9 mouse cellular contexts compared by ENCODE assay signal in the genomic region with DNA sequence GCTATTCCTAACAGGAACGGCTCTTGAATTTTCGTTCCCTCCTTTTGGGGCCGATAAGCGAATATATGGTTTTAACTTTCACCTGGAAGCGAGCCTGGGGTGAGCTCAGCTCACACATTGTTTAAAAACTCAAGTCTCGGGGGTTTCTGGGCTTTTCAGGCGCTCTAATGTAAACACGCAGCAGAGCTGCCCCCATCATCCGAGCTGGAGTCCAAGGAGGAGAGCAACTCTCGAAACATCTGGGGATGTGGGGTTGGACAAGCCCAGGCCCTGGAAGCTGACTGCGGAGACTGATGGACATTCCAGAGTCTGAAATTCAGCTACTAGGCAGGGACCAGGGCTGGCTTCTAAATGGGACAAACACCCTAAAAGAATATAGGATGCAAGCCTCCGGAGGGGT. TPM values are rescaled to one million over a fixed set of nuclear protein-coding genes. Genes with fewer than 3 reads are reported as not detected.
DNase-seq lines count a peak whose midpoint lies in the region; ATAC-seq and TF ChIP-seq lines count a peak whose summit lies in the region.
"Had no signal": no experiment of that assay in that cellular context is flagged by ENCODE, and none has a peak within 500 bp of the region (broad histone marks: within the 10 kb centered on the region; RNA-seq: fewer than 3 reads in every experiment).

No protein-coding gene starts in this region.

- TF ChIP-seq POLR2A in thymus, adult 2 months (IDR thresholded peaks at IDR 0.05; ENCODE audit: control insufficient read depth, extremely low read depth, insufficient read depth, low read length, poor library complexity): no peak

- H3K27ac ChIP-seq in forebrain, embryonic 11.5 days (ENCODE audit: low read depth, low read length): no peak overlapping the region
- no peak overlapping the region for H3K27ac ChIP-seq in forebrain, embryonic 16.5 days (ENCODE audit: low read length)
- H3K27ac ChIP-seq in kidney, postnatal 0 days: no peak overlapping the region
- H3K27ac ChIP-seq in embryonic facial prominence, embryonic 14.5 days (replicated peaks; ENCODE audit: low read depth, low read length): peak overlapping the region; percentile 65
- H3K27ac ChIP-seq in neural tube, embryonic 11.5 days (ENCODE audit: low read depth, low read length): no peak overlapping the region
- no peak overlapping the region for H3K27ac ChIP-seq in thymus, adult 2 months (ENCODE audit: control insufficient read depth, insufficient read depth, low read length)

- H3K27me3 ChIP-seq in forebrain, embryonic 11.5 days (ENCODE audit: control insufficient read depth, insufficient read depth, low read length): no peaks in the 10 kb centered on the region
- H3K27me3 ChIP-seq in forebrain, embryonic 16.5 days (replicated peaks; ENCODE audit: control insufficient read depth, insufficient read depth, low read length): peaks cover 4% of the 10 kb centered on the region; the same call in 1 of the 2 replicates
- H3K27me3 ChIP-seq in kidney, postnatal 0 days (ENCODE audit: insufficient read depth, low read length): peaks cover 7% of the 10 kb centered on the region; the same call in 1 of the 2 replicates
- H3K27me3 ChIP-seq in embryonic facial prominence, embryonic 14.5 days (replicated peaks; ENCODE audit: control insufficient read depth, insufficient read depth, low read length): no peaks in the 10 kb centered on the region; the same call in 1 of the 2 replicates
- no peaks in the 10 kb centered on the region for H3K27me3 ChIP-seq in neural tube, embryonic 11.5 days (ENCODE audit: control insufficient read depth, insufficient read depth, low read length)
- peaks cover 15% of the 10 kb centered on the region for H3K27me3 ChIP-seq in thymus, adult 2 months (ENCODE audit: control insufficient read depth, insufficient read depth, low read length)

- H3K36me3 ChIP-seq in forebrain, embryonic 11.5 days (ENCODE audit: control insufficient read depth, insufficient read depth, low read length): no peaks in the 10 kb centered on the region
- H3K36me3 ChIP-seq in forebrain, embryonic 16.5 days (ENCODE audit: control insufficient read depth, insufficient read depth): no peaks in the 10 kb centered on the region
- no peaks in the 10 kb centered on the region for H3K36me3 ChIP-seq in kidney, postnatal 0 days (ENCODE audit: insufficient read depth, low read length)
- no peaks in the 10 kb centered on the region for H3K36me3 ChIP-seq in embryonic facial prominence, embryonic 14.5 days (ENCODE audit: control insufficient read depth, insufficient read depth, low read length)
- no peaks in the 10 kb centered on the region for H3K36me3 ChIP-seq in neural tube, embryonic 11.5 days (ENCODE audit: control insufficient read depth, insufficient read depth, low read length)
- H3K36me3 ChIP-seq in thymus, adult 2 months (ENCODE audit: control insufficient read depth, insufficient read depth, low read length): no peaks in the 10 kb centered on the region

- H3K4me2 ChIP-seq in forebrain, embryonic 11.5 days (ENCODE audit: low read depth, low read length, severe bottlenecking): peak overlapping the region; percentile 91; the same call in 1 of the 2 replicates
- H3K4me2 ChIP-seq in forebrain, embryonic 16.5 days (ENCODE audit: low read length): no peak overlapping the region
- peak overlapping the region; percentile 76 for H3K4me2 ChIP-seq in kidney, postnatal 0 days (ENCODE audit: low read length)
- peak overlapping the region; percentile 90 for H3K4me2 ChIP-seq in embryonic facial prominence, embryonic 14.5 days (ENCODE audit: low read depth, low read length)
- H3K4me2 ChIP-seq in neural tube, embryonic 11.5 days (ENCODE audit: low read depth): peak overlapping the region; percentile 79; the same call in 1 of the 2 replicates

- H3K4me1 ChIP-seq in forebrain, embryonic 11.5 days (replicated peaks; ENCODE audit: control insufficient read depth, insufficient read depth, low read length): peaks cover 2% of the 10 kb centered on the region; the same call in 1 of the 2 replicates
- peaks cover 8% of the 10 kb centered on the region for H3K4me1 ChIP-seq in forebrain, embryonic 16.5 days (replicated peaks; ENCODE audit: control insufficient read depth, insufficient read depth, low read length)
- H3K4me1 ChIP-seq in kidney, postnatal 0 days (replicated peaks; ENCODE audit: insufficient read depth, low read length): no peaks in the 10 kb centered on the region
- H3K4me1 ChIP-seq in embryonic facial prominence, embryonic 14.5 days (ENCODE audit: control insufficient read depth, insufficient read depth, low read length): peaks cover 21% of the 10 kb centered on the region
- 0 out of 2 replicates have a peak, but pooled peaks cover 3% of the 10 kb centered on the region for H3K4me1 ChIP-seq in neural tube, embryonic 11.5 days (ENCODE audit: control insufficient read depth, insufficient read depth, low read length)
- H3K4me1 ChIP-seq in thymus, adult 2 months (replicated peaks; ENCODE audit: control insufficient read depth, insufficient read depth, low read length): no peaks in the 10 kb centered on the region

- no peak for TF ChIP-seq CTCF in kidney, postnatal 0 days (IDR thresholded peaks at IDR 0.05; ENCODE audit: low read depth)
- TF ChIP-seq CTCF in thymus, adult 2 months (IDR thresholded peaks at IDR 0.05; ENCODE audit: borderline replicate concordance, control insufficient read depth, extremely low read depth, insufficient read depth, low read length, poor library complexity): no peak

- no peak overlapping the region for H3K4me3 ChIP-seq in forebrain, embryonic 11.5 days (ENCODE audit: low read depth, low read length)
- no peak overlapping the region for H3K4me3 ChIP-seq in forebrain, embryonic 16.5 days (replicated peaks; ENCODE audit: low read length)
- H3K4me3 ChIP-seq in kidney, postnatal 0 days (replicated peaks; ENCODE audit: low read depth, low read length): peak overlapping the region; percentile 50; the same call in 1 of the 2 replicates
- H3K4me3 ChIP-seq in embryonic facial prominence, embryonic 14.5 days (ENCODE audit: low read depth, low read length): peak overlapping the region; percentile 54
- H3K4me3 ChIP-seq in neural tube, embryonic 11.5 days (ENCODE audit: low read depth, low read length): peak overlapping the region; percentile 41
- no peak overlapping the region for H3K4me3 ChIP-seq in thymus, adult 2 months (ENCODE audit: control insufficient read depth, insufficient read depth, low read length)

- no peak for ATAC-seq in forebrain, embryonic 11.5 days (replicated peaks; ENCODE audit: low FRiP score)
- ATAC-seq in forebrain, embryonic 16.5 days: no peak
- no peak for ATAC-seq in kidney, postnatal 0 days (replicated peaks; ENCODE audit: low FRiP score, low read depth)
- ATAC-seq in embryonic facial prominence, embryonic 14.5 days (ENCODE audit: low read depth): no peak
- ATAC-seq in neural tube, embryonic 11.5 days (ENCODE audit: insufficient read depth, low FRiP score, low TSS enrichment): no peak

- no peaks in the 10 kb centered on the region for H3K9me3 ChIP-seq in forebrain, embryonic 11.5 days (ENCODE audit: control insufficient read depth, low read length)
- H3K9me3 ChIP-seq in forebrain, embryonic 16.5 days (ENCODE audit: control insufficient read depth, low read length): no peaks in the 10 kb centered on the region
- H3K9me3 ChIP-seq in kidney, postnatal 0 days (replicated peaks; ENCODE audit: low read length): no peaks in the 10 kb centered on the region
- no peaks in the 10 kb centered on the region for H3K9me3 ChIP-seq in embryonic facial prominence, embryonic 14.5 days (ENCODE audit: control insufficient read depth, low read length)
- no peaks in the 10 kb centered on the region for H3K9me3 ChIP-seq in neural tube, embryonic 11.5 days (ENCODE audit: control insufficient read depth, low read length)

- 30% methylated on average over 12 of the region's 12 CpGs for WGBS in forebrain, embryonic 11.5 days
- whole genome bisulfite sequencing in forebrain, embryonic 16.5 days: 33% methylated on average over 12 of the region's 12 CpGs
- WGBS in kidney, postnatal 0 days: 24% methylated on average over 12 of the region's 12 CpGs
- 12% methylated on average over 12 of the region's 12 CpGs for WGBS in embryonic facial prominence, embryonic 14.5 days
- WGBS in neural tube, embryonic 11.5 days: 30% methylated on average over 12 of the region's 12 CpGs
- WGBS in thymus, adult 2 months: 51% methylated on average over 12 of the region's 12 CpGs

- DNase-seq in forebrain, embryonic 11.5 days (ENCODE audit: low spot score): no peak
- peak; percentile 46 for DNase-seq in kidney, postnatal 0 days (ENCODE audit: low spot score)
- no peak for DNase-seq in kidney, adult 11 months
- peak; percentile 85 for DNase-seq in embryonic facial prominence, embryonic 14.5 days (ENCODE audit: low spot score)
- peak; percentile 35 for DNase-seq in neural tube, embryonic 11.5 days (ENCODE audit: low spot score)
- DNase-seq in thymus, adult 2 months: no peak
- no peak for DNase-seq in ovary, adult 18-20 months (ENCODE audit: low spot score)
- DNase-seq: kidney, postnatal 10 days had no signal

- H3K9ac ChIP-seq in forebrain, embryonic 11.5 days (ENCODE audit: low read length): peak overlapping the region; percentile 12; the same call in 1 of the 2 replicates
- no peak overlapping the region for H3K9ac ChIP-seq in forebrain, embryonic 16.5 days (replicated peaks; ENCODE audit: low read depth, low read length)
- H3K9ac ChIP-seq in kidney, postnatal 0 days (ENCODE audit: low read depth, low read length): 0 out of 2 replicates have a peak overlapping the region, but pooled peaks have one; percentile 10
- H3K9ac ChIP-seq in embryonic facial prominence, embryonic 14.5 days (ENCODE audit: low read depth, low read length): peak overlapping the region; percentile 73
- H3K9ac ChIP-seq in neural tube, embryonic 11.5 days (ENCODE audit: low read length): no peak overlapping the region

RNA-seq across cellular contexts. Expression of gene Ptgis, which starts 1.1 kb away (rescaled TPM):
- polyA plus RNA-seq in forebrain, embryonic 11.5 days (2014; fragmentation: Nextera tagmentation; extraction: Ambion mirVana): 8.1 and 9.2 TPM in 2 replicates
- 3.1 and 3.5 TPM in 2 replicates for polyA plus RNA-seq in forebrain, embryonic 16.5 days (2015; fragmentation: Nextera tagmentation; extraction: Ambion mirVana)
- 17.7 and 18.7 TPM in 2 replicates for polyA plus RNA-seq in kidney, postnatal 0 days (2015; fragmentation: Nextera tagmentation; extraction: Ambion mirVana)
- polyA plus RNA-seq in embryonic facial prominence, embryonic 14.5 days (2014; fragmentation: Nextera tagmentation; extraction: Ambion mirVana): 37.6 and 38.3 TPM in 2 replicates
- 10.6 and 10.7 TPM in 2 replicates for polyA plus RNA-seq in neural tube, embryonic 11.5 days (2014; fragmentation: Nextera tagmentation; extraction: Ambion mirVana)
- polyA plus RNA-seq in thymus, adult 2 months (2012; rRNA removed): 6.1 and 9.9 TPM in 2 replicates

RNA-seq across cellular contexts. Expression of gene Kcnb1, which starts 49.3 kb away (rescaled TPM):
- 0.73 and 0.85 TPM in 2 replicates for polyA plus RNA-seq in forebrain, embryonic 11.5 days (2014; fragmentation: Nextera tagmentation; extraction: Ambion mirVana)
- 2.3 and 3.2 TPM in 2 replicates for polyA plus RNA-seq in forebrain, embryonic 16.5 days (2015; fragmentation: Nextera tagmentation; extraction: Ambion mirVana)
- 1.3 and 1.4 TPM in 2 replicates for polyA plus RNA-seq in kidney, postnatal 0 days (2015; fragmentation: Nextera tagmentation; extraction: Ambion mirVana)
- 1.7 and 2.1 TPM in 2 replicates for polyA plus RNA-seq in embryonic facial prominence, embryonic 14.5 days (2014; fragmentation: Nextera tagmentation; extraction: Ambion mirVana)
- 1.1 TPM in 2 replicates for polyA plus RNA-seq in neural tube, embryonic 11.5 days (2014; fragmentation: Nextera tagmentation; extraction: Ambion mirVana)
- 1.7 and 2.1 TPM in 2 replicates for polyA plus RNA-seq in thymus, adult 2 months (2012; rRNA removed)

Comparison
In these comparisons a context has a peak if more than half of its experiments do, and no peak if none do; other contexts are left out.
1. DNase-seq: peak in kidney, postnatal 0 days (single experiment), embryonic facial prominence, embryonic 14.5 days (single experiment) and neural tube, embryonic 11.5 days (single experiment); none in forebrain, embryonic 11.5 days (single experiment), kidney, adult 11 months (single experiment), thymus, adult 2 months (single experiment) and ovary, adult 18-20 months (single experiment).
2. H3K9ac ChIP-seq: peak in forebrain, embryonic 11.5 days (single experiment), kidney, postnatal 0 days (single experiment) and embryonic facial prominence, embryonic 14.5 days (single experiment); none in forebrain, embryonic 16.5 days (single experiment) and neural tube, embryonic 11.5 days (single experiment).
3. H3K4me3 ChIP-seq: peak in kidney, postnatal 0 days (single experiment), embryonic facial prominence, embryonic 14.5 days (single experiment) and neural tube, embryonic 11.5 days (single experiment); none in forebrain, embryonic 11.5 days (single experiment), forebrain, embryonic 16.5 days (single experiment) and thymus, adult 2 months (single experiment).